Mouse (Mus musculus) MEL (cell line): ENCODE measurements around the gene Slc41a2. TPM values are rescaled to one million over a fixed set of nuclear protein-coding genes. Genes with fewer than 3 reads are reported as not detected.

ENCODE experiments used
- DNase-seq: peaks from one replicate; pipeline ENCODE4 v3.0.0; 2011; ENCODE audit warnings: low read depth, low spot score
- H3K27ac ChIP-seq: 2 replicates; pipeline ENCODE4 v1.5.1; 2012; ENCODE audit warnings: low read depth, mild to moderate bottlenecking, control low read depth, low read length, moderate library complexity; ENCODE audit not compliant: control insufficient read depth
- H3K27me3 ChIP-seq, 2 experiments: fragments of 150-350 bp in 1 of 2; sonication (generic) in 1 of 2; 2 replicates each; pipeline ENCODE4 v1.6.1; 2012; ENCODE audit warnings: low read length in 2 of 2, mild to moderate bottlenecking in 2 of 2, improper control_type of control experiment in 1 of 2, moderate library complexity in 1 of 2; ENCODE audit not compliant: insufficient read depth in 2 of 2, control insufficient read depth in 1 of 2
- H3K36me3 ChIP-seq, 2 experiments: 2 replicates each; pipeline ENCODE4 v1.6.1; 2012 to 2014; ENCODE audit warnings: low read length in 2 of 2, improper control_type of control experiment in 1 of 2, inconsistent platforms in 1 of 2, mild to moderate bottlenecking in 1 of 2; ENCODE audit not compliant: insufficient read depth in 2 of 2, control insufficient read depth in 1 of 2
- H3K4me1 ChIP-seq, 2 experiments: fragments of 150-350 bp in 1 of 2; sonication (generic) in 1 of 2; 2 replicates each; pipeline ENCODE4 v1.6.1; 2012; ENCODE audit warnings: low read length in 2 of 2, improper control_type of control experiment in 1 of 2, mild to moderate bottlenecking in 1 of 2; ENCODE audit not compliant: insufficient read depth in 2 of 2, control insufficient read depth in 1 of 2
- H3K4me3 ChIP-seq, 2 experiments: fragments of 150-350 bp in 1 of 2; sonication (generic) in 1 of 2; 2 replicates each; pipeline ENCODE4 v1.5.1; 2012; ENCODE audit warnings: low read depth in 2 of 2, low read length in 2 of 2, mild to moderate bottlenecking in 2 of 2, moderate library complexity in 2 of 2, control low read depth in 1 of 2, improper control_type of control experiment in 1 of 2; ENCODE audit not compliant: control insufficient read depth in 1 of 2, insufficient read depth in 1 of 2
- H3K79me2 ChIP-seq: 2 replicates; pipeline ENCODE4 v1.6.1; 2012; ENCODE audit warnings: mild to moderate bottlenecking, low read length, moderate library complexity; ENCODE audit not compliant: control insufficient read depth, poor library complexity, insufficient read depth
- H3K9ac ChIP-seq: 2 replicates; pipeline ENCODE4 v1.6.1; 2012; ENCODE audit warnings: low read depth, mild to moderate bottlenecking, control low read depth, low read length, moderate library complexity; ENCODE audit not compliant: control insufficient read depth, poor library complexity, severe bottlenecking
- H3K9me3 ChIP-seq: fragments of 150-350 bp; sonication (generic); replicated peaks from 2 replicates; pipeline ENCODE4 v1.6.1; 2012; ENCODE audit warnings: mild to moderate bottlenecking, low read length, improper control_type of control experiment, moderate library complexity; ENCODE audit not compliant: insufficient read depth
- CHD1 ChIP-seq: IDR thresholded peaks from 2 replicates; pipeline ENCODE4 v1.6.1; 2012; ENCODE audit warnings: low read depth, mild to moderate bottlenecking, inconsistent platforms, low read length, improper control_type of control experiment
- CTCF ChIP-seq, 3 experiments: IDR thresholded peaks in 2 of 3; conservative IDR thresholded peaks in 1 of 3; 2 replicates each; pipeline ENCODE4 v1.5.1; 2011 to 2012; ENCODE audit warnings: low read length in 3 of 3, low read depth in 2 of 3, mild to moderate bottlenecking in 2 of 3, improper control_type of control experiment in 1 of 3, inconsistent platforms in 1 of 3, mixed read lengths in 1 of 3, moderate library complexity in 1 of 3; ENCODE audit not compliant: control insufficient read depth in 1 of 3, insufficient read depth in 1 of 3, poor library complexity in 1 of 3, severe bottlenecking in 1 of 3
- ELF1 ChIP-seq: IDR thresholded peaks from 2 replicates; pipeline ENCODE4 v1.6.1; 2014; ENCODE audit warnings: low read depth, mild to moderate bottlenecking, inconsistent platforms, low read length, improper control_type of control experiment, moderate library complexity
- GABPA ChIP-seq: IDR thresholded peaks from 2 replicates; pipeline ENCODE4 v1.6.1; 2012; ENCODE audit warnings: low read depth, mild to moderate bottlenecking, inconsistent platforms, low read length, improper control_type of control experiment, moderate library complexity
- JUND ChIP-seq: IDR thresholded peaks from 2 replicates; pipeline ENCODE4 v1.6.1; 2011; ENCODE audit warnings: low read depth, mild to moderate bottlenecking, improper control_type of control experiment, low read length
- KAT2A ChIP-seq: conservative IDR thresholded peaks from 2 replicates; pipeline ENCODE4 v1.6.1; 2012; ENCODE audit warnings: low read depth, low read length, improper control_type of control experiment, inconsistent platforms
- MAFK ChIP-seq: IDR thresholded peaks from 2 replicates; pipeline ENCODE4 v1.6.1; 2011; ENCODE audit warnings: low read depth, mild to moderate bottlenecking, low read length, improper control_type of control experiment, borderline replicate concordance
- MAZ ChIP-seq: IDR thresholded peaks from 2 replicates; pipeline ENCODE4 v1.6.1; 2012; ENCODE audit warnings: low read depth, mild to moderate bottlenecking, inconsistent platforms, low read length, improper control_type of control experiment
- MEF2A ChIP-seq: IDR thresholded peaks from 2 replicates; pipeline ENCODE4 v1.6.1; 2014; ENCODE audit warnings: low read depth, mild to moderate bottlenecking, inconsistent platforms, low read length, improper control_type of control experiment; ENCODE audit not compliant: poor library complexity, insufficient replicate concordance, severe bottlenecking; ENCODE audit errors: extremely low read depth
- MXI1 ChIP-seq: IDR thresholded peaks from 2 replicates; pipeline ENCODE4 v1.6.1; 2011; ENCODE audit warnings: mild to moderate bottlenecking, low read depth, low read length, improper control_type of control experiment
- MYC ChIP-seq: IDR thresholded peaks from 2 replicates; pipeline ENCODE4 v1.6.1; 2011; ENCODE audit warnings: low read depth, mild to moderate bottlenecking, low read length, improper control_type of control experiment, moderate library complexity
- NRF1 ChIP-seq: IDR thresholded peaks from 2 replicates; pipeline ENCODE4 v1.6.1; 2014; ENCODE audit warnings: low read depth, mild to moderate bottlenecking, inconsistent platforms, low read length, improper control_type of control experiment, moderate library complexity; ENCODE audit not compliant: poor library complexity, insufficient read depth, severe bottlenecking
- POLR2A ChIP-seq, 2 experiments: IDR thresholded peaks; 2 replicates each; pipeline ENCODE4 v1.6.1; 2011 to 2012; ENCODE audit warnings: low read length in 2 of 2, mild to moderate bottlenecking in 2 of 2, control low read depth in 1 of 2, improper control_type of control experiment in 1 of 2, low read depth in 1 of 2, moderate library complexity in 1 of 2; ENCODE audit not compliant: control insufficient read depth in 1 of 2, insufficient read depth in 1 of 2, poor library complexity in 1 of 2
- RAD21 ChIP-seq: IDR thresholded peaks from 2 replicates; pipeline ENCODE4 v1.6.1; 2011; ENCODE audit warnings: mild to moderate bottlenecking, low read depth, low read length, improper control_type of control experiment
- SIN3A ChIP-seq: IDR thresholded peaks from 2 replicates; pipeline ENCODE4 v1.6.1; 2012; ENCODE audit warnings: low read length, improper control_type of control experiment, inconsistent platforms
- SMC3 ChIP-seq: IDR thresholded peaks from 2 replicates; pipeline ENCODE4 v1.6.1; 2011; ENCODE audit warnings: low read depth, low read length, improper control_type of control experiment
- TAL1 ChIP-seq: IDR thresholded peaks from 2 replicates; pipeline ENCODE4 v1.6.1; 2012; ENCODE audit warnings: mild to moderate bottlenecking, inconsistent platforms, low read length, moderate library complexity, mixed read lengths
- TBP ChIP-seq: IDR thresholded peaks from 2 replicates; pipeline ENCODE4 v1.8.0; 2011; ENCODE audit warnings: low read depth, low read length, improper control_type of control experiment
- UBTF ChIP-seq: IDR thresholded peaks from 2 replicates; pipeline ENCODE4 v1.6.1; 2012; ENCODE audit warnings: low read depth, mild to moderate bottlenecking, inconsistent platforms, low read length, improper control_type of control experiment, moderate library complexity, borderline replicate concordance; ENCODE audit not compliant: insufficient read depth
- ZC3H11A ChIP-seq: IDR thresholded peaks from 2 replicates; pipeline ENCODE4 v1.6.1; 2012; ENCODE audit warnings: low read depth, mild to moderate bottlenecking, inconsistent platforms, low read length, improper control_type of control experiment
- ZMIZ1 ChIP-seq: IDR thresholded peaks from 2 replicates; pipeline ENCODE4 v1.6.1; 2012; ENCODE audit warnings: low read depth, mild to moderate bottlenecking, inconsistent platforms, low read length, improper control_type of control experiment, moderate library complexity
- ZNF384 ChIP-seq: IDR thresholded peaks from 2 replicates; pipeline ENCODE4 v1.6.1; 2012; ENCODE audit warnings: low read depth, mild to moderate bottlenecking, inconsistent platforms, low read length, improper control_type of control experiment
- polyA plus RNA-seq, 2 experiments: library from polyadenylated mRNA; stranded (reverse) in 1 of 2; unstranded in 1 of 2; fragments of >175 nt in 1 of 2; fragments of >200 nt in 1 of 2; gene quantifications; 2 replicates each; pipeline versions ENCODE4 v1.2.1 to v1.2.4; 2012; ENCODE audit warnings: low replicate concordance in 2 of 2, low read depth in 1 of 2; ENCODE audit not compliant: insufficient read length in 2 of 2, insufficient read depth in 1 of 2, missing spikeins in 1 of 2
- total RNA-seq: library from RNA; depleted of rRNA; stranded (reverse); fragments of 300-350 nt; gene quantifications from 2 replicates; pipeline ENCODE4 v1.2.3, GENCODE M21; 2012

Slc41a2 gene
- total and polyA plus RNA-seq, 3 experiments = not detected

- peaks cover 0 to 5% of the 10 kb centered on the region in 2 experiments; a peak in 2 of 4 replicates for H3K27me3 ChIP-seq
- no peak for TF ChIP-seq CTCF (IDR thresholded peaks at IDR 0.05 in 2 of 3, conservative IDR thresholded peaks at IDR 0.05 in 1 of 3; ENCODE audit: control insufficient read depth in 1 of 3, insufficient read depth in 1 of 3, low read depth in 2 of 3, low read length in 3 of 3, poor library complexity in 1 of 3, severe bottlenecking in 1 of 3)
- no peak for TF ChIP-seq TBP
- TF ChIP-seq KAT2A = no peak
- TF ChIP-seq ELF1 = no peak
- no peak for TF ChIP-seq MAZ
- TF ChIP-seq SMC3 = no peak
- no peak for TF ChIP-seq RAD21
- TF ChIP-seq GABPA = no peak
- no peak for TF ChIP-seq CHD1
- H3K27ac ChIP-seq = no peak overlapping the region
- H3K79me2 ChIP-seq = no peaks in the 10 kb centered on the region
- no peak overlapping the region for H3K4me3 ChIP-seq
- no peaks in the 10 kb centered on the region for H3K9me3 ChIP-seq
- no peak overlapping the region for H3K9ac ChIP-seq
- no peak for DNase-seq
- H3K4me1 ChIP-seq = no peaks in the 10 kb centered on the region
- H3K36me3 ChIP-seq = no peaks in the 10 kb centered on the region
These were observed 1.3 kb downstream of the Slc41a2 start for GRCm38 (mm10) chr10:83336336-83336735.

- no peak overlapping the region for H3K9ac ChIP-seq
- DNase-seq = no peak
- no peak for TF ChIP-seq POLR2A (IDR thresholded peaks at IDR 0.05; ENCODE audit: control insufficient read depth in 1 of 2, insufficient read depth in 1 of 2, low read depth in 1 of 2, low read length in 2 of 2, poor library complexity in 1 of 2)
- TF ChIP-seq MXI1 = no peak
- no peak for TF ChIP-seq MAFK
- TF ChIP-seq NRF1 = no peak
- TF ChIP-seq, all 39 proteins: peak for 0
- Histone ChIP-seq H3K27ac (no peak overlapping the region), H3K4me3 (no peak overlapping the region), H3K79me2 (no peaks in the 10 kb centered on the region), H3K9me3 (no peaks in the 10 kb centered on the region), H3K36me3 (no peaks in the 10 kb centered on the region), H3K27me3 (peaks cover 0 to 5% of the 10 kb centered on the region in 2 experiments; a peak in 2 of 4 replicates), H3K4me1 (no peaks in the 10 kb centered on the region)
These were observed 5.1 kb downstream of the Slc41a2 start for GRCm38 (mm10) chr10:83332581-83332980.

GRCm38 (mm10) chr10:83331811-83332210 is 5.9 kb downstream of the Slc41a2 start:
- no peak for DNase-seq
- Histone ChIP-seq H3K36me3 (no peaks in the 10 kb centered on the region), H3K9me3 (no peaks in the 10 kb centered on the region), H3K9ac (no peak overlapping the region), H3K79me2 (no peaks in the 10 kb centered on the region), H3K27me3 (peaks cover 0 to 5% of the 10 kb centered on the region in 2 experiments; a peak in 2 of 4 replicates), H3K27ac (no peak overlapping the region), H3K4me3 (no peak overlapping the region), H3K4me1 (no peaks in the 10 kb centered on the region)
- TF ChIP-seq MAFK (no peak), MEF2A (no peak), UBTF (no peak), SMC3 (no peak), MXI1 (no peak), MYC (no peak), ELF1 (no peak), ZMIZ1 (no peak), CTCF (IDR thresholded peaks at IDR 0.05 in 2 of 3, conservative IDR thresholded peaks at IDR 0.05 in 1 of 3; ENCODE audit: control insufficient read depth in 1 of 3, insufficient read depth in 1 of 3, low read depth in 2 of 3, low read length in 3 of 3, poor library complexity in 1 of 3, severe bottlenecking in 1 of 3) (no peak), SIN3A (no peak), TAL1 (no peak), MAZ (no peak), ZC3H11A (no peak), ZNF384 (no peak), JUND (no peak)
